Mouse (Mus musculus): Measurements from ENCODE around the gene Arhgef38. TPM values are rescaled to one million over a fixed set of nuclear protein-coding genes. Genes with fewer than 3 reads are reported as not detected.

Gene Arhgef38
- polyA plus RNA-seq, 1 experiment from 2014 or later, result 0.04 TPM

Other genes starting within 250 kb of the Arhgef38 start
- 9.2 and 9.6 TPM in 2 replicates for gene Ints12, start 143.1 kb downstream of the Arhgef38 start, polyA plus RNA-seq (2015; fragmentation: Nextera tagmentation; extraction: Ambion mirVana)
- gene Gstcd, start 142.9 kb downstream of the Arhgef38 start, polyA plus RNA-seq (2015; fragmentation: Nextera tagmentation; extraction: Ambion mirVana), result 2.4 and 3.0 TPM in 2 replicates
- 38.0 and 40.1 TPM in 2 replicates for gene Ppa2, start 75.2 kb upstream of the Arhgef38 start, polyA plus RNA-seq (2015; fragmentation: Nextera tagmentation; extraction: Ambion mirVana)